Mouse (Mus musculus) liver, embryonic 16.5 days (tissue): ENCODE measurements around the gene Golm1. TPM values are rescaled to one million over a fixed set of nuclear protein-coding genes. Genes with fewer than 3 reads are reported as not detected.
A peak's percentile ranks its signal among the peaks of the same experiment; 100 is the strongest.

Experiments
- ATAC-seq: fragments of 200-750 bp; cut with Nextera tagmentation; 2 replicates; pipeline ENCODE4 v1.8.0; 2017; ENCODE audit warnings: low read depth, mild to moderate bottlenecking, moderate number of reproducible peaks, moderate library complexity
- H3K27ac ChIP-seq: fragments of 300-500 bp; sonication (generic); 2 replicates; pipeline ENCODE4 v1.5.1; 2014; ENCODE audit warnings: mild to moderate bottlenecking, low read length
- H3K27me3 ChIP-seq: fragments of 300-500 bp; sonication (generic); 2 replicates; pipeline ENCODE4 v1.6.1; 2014; ENCODE audit warnings: low read depth, low read length, mixed read lengths; ENCODE audit not compliant: control insufficient read depth, insufficient read depth
- H3K36me3 ChIP-seq: fragments of 300-500 bp; sonication (generic); 2 replicates; pipeline ENCODE4 v1.6.1; 2014; ENCODE audit warnings: mild to moderate bottlenecking; ENCODE audit not compliant: control insufficient read depth, insufficient read depth
- H3K4me1 ChIP-seq: fragments of 300-500 bp; sonication (generic); 2 replicates; pipeline ENCODE4 v1.6.1; 2014; ENCODE audit warnings: low read depth, low read length, mixed read lengths; ENCODE audit not compliant: control insufficient read depth
- H3K4me2 ChIP-seq: fragments of 300-500 bp; sonication (generic); 2 replicates; pipeline ENCODE4 v1.6.1; 2014; ENCODE audit warnings: low read depth, low read length, mixed read lengths
- H3K4me3 ChIP-seq: fragments of 300-500 bp; sonication (generic); 2 replicates; pipeline ENCODE4 v1.5.1; 2014; ENCODE audit warnings: low read depth, mild to moderate bottlenecking, low read length
- H3K9ac ChIP-seq: fragments of 300-500 bp; sonication (generic); 2 replicates; pipeline ENCODE4 v1.6.1; 2014; ENCODE audit warnings: low read depth, low read length
- H3K9me3 ChIP-seq: fragments of 300-500 bp; sonication (generic); replicated peaks from 2 replicates; pipeline ENCODE4 v1.6.1; 2016; ENCODE audit warnings: low read length; ENCODE audit not compliant: control insufficient read depth
- WGBS: fragments of 180-500 bp; shearing (Covaris S2); extraction: QIAGEN DNeasy Blood & Tissue Kit; methylation state at CpG from one replicate; pipeline ENCODE4 v1.1.7; 2014; ENCODE audit not compliant: insufficient replicate concordance; 5-methylcytosine and 5-hydroxymethylcytosine counted together
- polyA plus RNA-seq: library from polyadenylated mRNA; unstranded; fragments of >200 nt; fragmentation: Nextera tagmentation; extraction: Ambion mirVana; gene quantifications from 2 replicates; pipeline ENCODE4 v1.2.1, GENCODE M21; 2015

Golm1 gene
- polyA plus RNA-seq, 1 experiment from 2014 or later = 36.8 TPM

- 76% methylated on average over 3 of the region's 3 CpGs for WGBS
- no peak overlapping the region for H3K4me3 ChIP-seq
- H3K9me3 ChIP-seq = no peaks in the 10 kb centered on the region
- no peak overlapping the region for H3K27ac ChIP-seq
- ATAC-seq = no peak
- H3K4me1 ChIP-seq = peaks cover 6% of the 10 kb centered on the region
- H3K36me3 ChIP-seq = no peaks in the 10 kb centered on the region
- no peak overlapping the region for H3K4me2 ChIP-seq
- H3K27me3 ChIP-seq = no peaks in the 10 kb centered on the region
- no peak overlapping the region for H3K9ac ChIP-seq
Observed at GRCm38 (mm10) chr13:59685236-59685635, 9.6 kb upstream of the Golm1 start.

- Histone ChIP-seq H3K4me2 (no peak overlapping the region), H3K9ac (no peak overlapping the region), H3K9me3 (no peaks in the 10 kb centered on the region), H3K36me3 (no peaks in the 10 kb centered on the region), H3K4me3 (no peak overlapping the region), H3K4me1 (peaks cover 19% of the 10 kb centered on the region), H3K27ac (no peak overlapping the region), H3K27me3 (no peaks in the 10 kb centered on the region)
- 10% methylated on average over 7 of the region's 7 CpGs for WGBS
- peak; percentile 45 for ATAC-seq
Observed at GRCm38 (mm10) chr13:59682629-59683028, 7.0 kb upstream of the Golm1 start.

GRCm38 (mm10) chr13:59679908-59680307 is 4.3 kb upstream of the Golm1 start:
- WGBS = 25% methylated on average over 4 of the region's 4 CpGs
- H3K36me3 ChIP-seq = no peaks in the 10 kb centered on the region
- peaks cover 26% of the 10 kb centered on the region for H3K4me1 ChIP-seq
- no peaks in the 10 kb centered on the region for H3K9me3 ChIP-seq
- H3K27me3 ChIP-seq = no peaks in the 10 kb centered on the region
- H3K9ac ChIP-seq = no peak overlapping the region
- no peak overlapping the region for H3K4me2 ChIP-seq
- H3K4me3 ChIP-seq = no peak overlapping the region
- ATAC-seq = no peak
- no peak overlapping the region for H3K27ac ChIP-seq

- WGBS = 52% methylated on average over 4 of the region's 4 CpGs
- no peak for ATAC-seq
- Histone ChIP-seq H3K27ac (no peak overlapping the region), H3K27me3 (no peaks in the 10 kb centered on the region), H3K4me1 (peaks cover 28% of the 10 kb centered on the region), H3K36me3 (no peaks in the 10 kb centered on the region), H3K4me3 (no peak overlapping the region), H3K9ac (no peak overlapping the region), H3K9me3 (no peaks in the 10 kb centered on the region), H3K4me2 (no peak overlapping the region)
Observed at GRCm38 (mm10) chr13:59679306-59679705, 3.7 kb upstream of the Golm1 start.

GRCm38 (mm10) chr13:59676316-59677229 is 962 bp upstream of the Golm1 start:
- no peak overlapping the region for H3K4me2 ChIP-seq
- H3K36me3 ChIP-seq = no peaks in the 10 kb centered on the region
- no peak overlapping the region for H3K9ac ChIP-seq
- no peaks in the 10 kb centered on the region for H3K9me3 ChIP-seq
- H3K4me3 ChIP-seq = no peak overlapping the region; the same call in 1 of the 2 replicates
- ATAC-seq = no peak
- peaks cover 41% of the 10 kb centered on the region for H3K4me1 ChIP-seq
- no peak overlapping the region for H3K27ac ChIP-seq
- H3K27me3 ChIP-seq = no peaks in the 10 kb centered on the region
- WGBS = 52% methylated on average over 12 of the region's 12 CpGs

- Histone ChIP-seq H3K27ac (peak overlapping the region; percentile 87), H3K27me3 (no peaks in the 10 kb centered on the region), H3K9ac (peak overlapping the region; percentile 92), H3K9me3 (no peaks in the 10 kb centered on the region), H3K4me1 (peaks cover 39% of the 10 kb centered on the region), H3K4me3 (peak overlapping the region; percentile 79), H3K36me3 (no peaks in the 10 kb centered on the region), H3K4me2 (peak overlapping the region; percentile 75)
- WGBS = under 1% methylated on average over 13 of the region's 13 CpGs
- no peak for ATAC-seq
Observed at GRCm38 (mm10) chr13:59674761-59675150, 855 bp downstream of the Golm1 start.

- WGBS = 11% methylated on average over 3 of the region's 3 CpGs
- ATAC-seq = no peak
- Histone ChIP-seq H3K27ac (peak overlapping the region; percentile 1; the same call in 1 of the 2 replicates), H3K4me3 (peak overlapping the region; percentile 79), H3K4me1 (peaks cover 39% of the 10 kb centered on the region), H3K4me2 (peak overlapping the region; percentile 75), H3K9ac (peak overlapping the region; percentile 92), H3K9me3 (no peaks in the 10 kb centered on the region), H3K27me3 (no peaks in the 10 kb centered on the region), H3K36me3 (no peaks in the 10 kb centered on the region)
Observed at GRCm38 (mm10) chr13:59674215-59674614, 1.4 kb downstream of the Golm1 start.

- H3K9ac ChIP-seq = peak overlapping the region; percentile 44
- H3K4me1 ChIP-seq = peaks cover 45% of the 10 kb centered on the region
- H3K27ac ChIP-seq = no peak overlapping the region
- H3K9me3 ChIP-seq = no peaks in the 10 kb centered on the region
- no peaks in the 10 kb centered on the region for H3K27me3 ChIP-seq
- H3K4me2 ChIP-seq = peak overlapping the region; percentile 75
- 77% methylated on average over 7 of the region's 7 CpGs for WGBS
- H3K4me3 ChIP-seq = peak overlapping the region; percentile 33
- no peak for ATAC-seq
- H3K36me3 ChIP-seq = no peaks in the 10 kb centered on the region
Observed at GRCm38 (mm10) chr13:59673597-59673996, 2.0 kb downstream of the Golm1 start.

- H3K9ac ChIP-seq = peak overlapping the region; percentile 43; the same call in 1 of the 2 replicates
- no peaks in the 10 kb centered on the region for H3K9me3 ChIP-seq
- H3K4me2 ChIP-seq = peak overlapping the region; percentile 25
- H3K27me3 ChIP-seq = no peaks in the 10 kb centered on the region
- H3K36me3 ChIP-seq = no peaks in the 10 kb centered on the region
- peaks cover 55% of the 10 kb centered on the region for H3K4me1 ChIP-seq
- 19% methylated on average over 6 of the region's 6 CpGs for WGBS
- peak overlapping the region; percentile 9 for H3K27ac ChIP-seq
- H3K4me3 ChIP-seq = 0 out of 2 replicates have a peak overlapping the region, but pooled peaks have one; percentile 2
- ATAC-seq = no peak
Observed at GRCm38 (mm10) chr13:59672248-59672647, 3.4 kb downstream of the Golm1 start.
